Mouse (Mus musculus): ENCODE results near the gene Ap2a1. TPM values are rescaled to one million over a fixed set of nuclear protein-coding genes. Genes with fewer than 3 reads are reported as not detected.
A peak's percentile ranks its signal among the peaks of the same experiment; 100 is the strongest.

The Ap2a1 gene
- polyA plus RNA-seq, 1 experiment from 2014 or later, result 74.2 TPM

- WGBS, result 76% methylated on average over 1 of the region's 1 CpGs
- peaks cover 32% of the 10 kb centered on the region for H3K4me1 ChIP-seq (replicated peaks)
- no peak for ATAC-seq (ENCODE audit: insufficient number of reproducible peaks, insufficient read depth, low FRiP score, low TSS enrichment, low read depth)
- no peaks in the 10 kb centered on the region for H3K27me3 ChIP-seq
- H3K27ac ChIP-seq, result no peak overlapping the region
- peaks cover 23% of the 10 kb centered on the region for H3K36me3 ChIP-seq
- no peaks in the 10 kb centered on the region for H3K9me3 ChIP-seq
- no peak overlapping the region for H3K4me2 ChIP-seq
- H3K9ac ChIP-seq (replicated peaks), result no peak overlapping the region
- no peak overlapping the region for H3K4me3 ChIP-seq (replicated peaks)
Observed at GRCm38 (mm10) chr7:44871181-44871580, 58.1 kb downstream of the Ap2a1 start.

GRCm38 (mm10) chr7:44870614-44871013 lies 58.7 kb downstream of the Ap2a1 start:
- H3K9ac ChIP-seq (replicated peaks), result peak overlapping the region; percentile 100

GRCm38 (mm10) chr7:44869697-44870528 lies 59.4 kb downstream of the Ap2a1 start, which contains the start of gene Ptov1:
Gene Ptov1 (minus strand): TSS chr7:44869788.
- H3K27ac ChIP-seq, result peak within 1 kb of the TSS; percentile 100
- peaks cover 27% of the 10 kb centered on the region for H3K36me3 ChIP-seq
- WGBS, result 4% methylated on average over 29 of the region's 29 CpGs
- ATAC-seq (ENCODE audit: insufficient number of reproducible peaks, insufficient read depth, low FRiP score, low TSS enrichment, low read depth), result peak; percentile 93
- H3K27me3 ChIP-seq, result no peaks in the 10 kb centered on the region
- peak within 1 kb of the TSS; percentile 100 for H3K9ac ChIP-seq (replicated peaks)
- peaks cover 44% of the 10 kb centered on the region for H3K4me1 ChIP-seq (replicated peaks)
- peak within 1 kb of the TSS; percentile 92 for H3K4me2 ChIP-seq
- peak within 1 kb of the TSS; percentile 94 for H3K4me3 ChIP-seq (replicated peaks)
- H3K9me3 ChIP-seq, result no peaks in the 10 kb centered on the region

More at GRCm38 (mm10) chr7:44870614-44871013, 58.7 kb downstream of the Ap2a1 start:
- Histone ChIP-seq H3K4me1 (replicated peaks) (peaks cover 37% of the 10 kb centered on the region), H3K36me3 (peaks cover 23% of the 10 kb centered on the region), H3K27ac (peak overlapping the region; percentile 100), H3K4me3 (replicated peaks) (peak overlapping the region; percentile 94), H3K9me3 (no peaks in the 10 kb centered on the region), H3K4me2 (peak overlapping the region; percentile 92), H3K27me3 (no peaks in the 10 kb centered on the region)
- ATAC-seq (ENCODE audit: insufficient number of reproducible peaks, insufficient read depth, low FRiP score, low TSS enrichment, low read depth), result no peak
- WGBS, result 63% methylated on average over 6 of the region's 6 CpGs

- H3K4me3 ChIP-seq (replicated peaks), result peak overlapping the region; percentile 94
- H3K36me3 ChIP-seq, result peaks cover 35% of the 10 kb centered on the region
- ATAC-seq (ENCODE audit: insufficient number of reproducible peaks, insufficient read depth, low FRiP score, low TSS enrichment, low read depth), result peak; percentile 21
- H3K27ac ChIP-seq, result peak overlapping the region; percentile 100
- H3K4me1 ChIP-seq (replicated peaks), result peaks cover 46% of the 10 kb centered on the region
- under 1% methylated on average over 99 of the region's 108 CpGs for WGBS
- H3K9ac ChIP-seq (replicated peaks), result peak overlapping the region; percentile 100
- peak overlapping the region; percentile 92 for H3K4me2 ChIP-seq
- H3K9me3 ChIP-seq, result no peaks in the 10 kb centered on the region
- no peaks in the 10 kb centered on the region for H3K27me3 ChIP-seq
Observed at GRCm38 (mm10) chr7:44868919-44869696, 60.2 kb downstream of the Ap2a1 start.

GRCm38 (mm10) chr7:44868465-44868864 lies 60.8 kb downstream of the Ap2a1 start:
- 8% methylated on average over 16 of the region's 16 CpGs for WGBS
- no peaks in the 10 kb centered on the region for H3K27me3 ChIP-seq
- peak overlapping the region; percentile 100 for H3K9ac ChIP-seq (replicated peaks)
- H3K4me1 ChIP-seq (replicated peaks), result peaks cover 46% of the 10 kb centered on the region
- no peak for ATAC-seq (ENCODE audit: insufficient number of reproducible peaks, insufficient read depth, low FRiP score, low TSS enrichment, low read depth)
- H3K9me3 ChIP-seq, result no peaks in the 10 kb centered on the region
- peaks cover 41% of the 10 kb centered on the region for H3K36me3 ChIP-seq
- H3K4me3 ChIP-seq (replicated peaks), result peak overlapping the region; percentile 94
- peak overlapping the region; percentile 100 for H3K27ac ChIP-seq
- peak overlapping the region; percentile 92 for H3K4me2 ChIP-seq

GRCm38 (mm10) chr7:44867802-44868201 lies 61.5 kb downstream of the Ap2a1 start:
- Histone ChIP-seq H3K4me2 (peak overlapping the region; percentile 92), H3K36me3 (peaks cover 48% of the 10 kb centered on the region), H3K9ac (replicated peaks) (peak overlapping the region; percentile 100), H3K27me3 (no peaks in the 10 kb centered on the region), H3K27ac (no peak overlapping the region; the same call in 1 of the 2 replicates), H3K9me3 (no peaks in the 10 kb centered on the region), H3K4me3 (replicated peaks) (peak overlapping the region; percentile 94), H3K4me1 (replicated peaks) (peaks cover 46% of the 10 kb centered on the region)
- 61% methylated on average over 9 of the region's 9 CpGs for WGBS
- no peak for ATAC-seq (ENCODE audit: insufficient number of reproducible peaks, insufficient read depth, low FRiP score, low TSS enrichment, low read depth)

GRCm38 (mm10) chr7:44867010-44867702 lies 62.1 kb downstream of the Ap2a1 start:
- H3K9ac ChIP-seq (replicated peaks), result peak overlapping the region; percentile 44
- H3K27ac ChIP-seq, result 0 out of 2 replicates have a peak overlapping the region, but pooled peaks have one; percentile 62
- H3K27me3 ChIP-seq, result no peaks in the 10 kb centered on the region
- 70% methylated on average over 17 of the region's 19 CpGs for WGBS
- H3K4me2 ChIP-seq, result peak overlapping the region; percentile 92
- ATAC-seq (ENCODE audit: insufficient number of reproducible peaks, insufficient read depth, low FRiP score, low TSS enrichment, low read depth), result no peak
- no peaks in the 10 kb centered on the region for H3K9me3 ChIP-seq
- peak overlapping the region; percentile 94 for H3K4me3 ChIP-seq (replicated peaks)
- H3K4me1 ChIP-seq (replicated peaks), result peaks cover 46% of the 10 kb centered on the region
- H3K36me3 ChIP-seq, result peaks cover 54% of the 10 kb centered on the region

GRCm38 (mm10) chr7:44866276-44867009 lies 62.9 kb downstream of the Ap2a1 start:
- WGBS, result 68% methylated on average over 15 of the region's 15 CpGs
- ATAC-seq (ENCODE audit: insufficient number of reproducible peaks, insufficient read depth, low FRiP score, low TSS enrichment, low read depth), result no peak
- no peaks in the 10 kb centered on the region for H3K9me3 ChIP-seq
- peak overlapping the region; percentile 44; the same call in 1 of the 2 replicates for H3K9ac ChIP-seq (replicated peaks)
- H3K27ac ChIP-seq, result peak overlapping the region; percentile 45; the same call in 1 of the 2 replicates
- H3K36me3 ChIP-seq, result peaks cover 61% of the 10 kb centered on the region
- no peaks in the 10 kb centered on the region for H3K27me3 ChIP-seq
- peak overlapping the region; percentile 92 for H3K4me2 ChIP-seq
- H3K4me1 ChIP-seq (replicated peaks), result peaks cover 46% of the 10 kb centered on the region
- H3K4me3 ChIP-seq (replicated peaks), result peak overlapping the region; percentile 94

- H3K36me3 ChIP-seq, result peaks cover 70% of the 10 kb centered on the region
- 85% methylated on average over 24 of the region's 24 CpGs for WGBS
Observed at GRCm38 (mm10) chr7:44864595-44865542, 64.4 kb downstream of the Ap2a1 start.

More at GRCm38 (mm10) chr7:44864595-44865542, 64.4 kb downstream of the Ap2a1 start:
- no peak for ATAC-seq (ENCODE audit: insufficient number of reproducible peaks, insufficient read depth, low FRiP score, low TSS enrichment, low read depth)
- Histone ChIP-seq H3K9ac (replicated peaks) (no peak overlapping the region), H3K27ac (0 out of 2 replicates have a peak overlapping the region, but pooled peaks have one; percentile 12), H3K4me3 (replicated peaks) (no peak overlapping the region), H3K4me1 (replicated peaks) (peaks cover 41% of the 10 kb centered on the region), H3K9me3 (no peaks in the 10 kb centered on the region), H3K4me2 (no peak overlapping the region), H3K27me3 (no peaks in the 10 kb centered on the region)

Data from limb, embryonic 12.5 days (tissue).